Mouse (Mus musculus) ES-E14 (cell line): ENCODE results near the gene Gm17018. TPM values are rescaled to one million over a fixed set of nuclear protein-coding genes. Genes with fewer than 3 reads are reported as not detected.
A peak's percentile ranks its signal among the peaks of the same experiment; 100 is the strongest.

ENCODE experiments used
- DNase-seq: peaks from one replicate; pipeline ENCODE4 v3.0.0-alpha.2; 2013; ENCODE audit warnings: low read depth, low spot score
- H3K27ac ChIP-seq: 2 replicates; pipeline ENCODE4 v1.5.1; 2012; ENCODE audit warnings: low read depth, mild to moderate bottlenecking, low read length, moderate library complexity, mixed read lengths; ENCODE audit not compliant: poor library complexity, insufficient read depth, severe bottlenecking
- H3K36me3 ChIP-seq: 2 replicates; pipeline ENCODE4 v1.6.1; 2012; ENCODE audit warnings: mild to moderate bottlenecking, low read length, moderate library complexity, mixed read lengths; ENCODE audit not compliant: control insufficient read depth, poor library complexity, insufficient read depth, severe bottlenecking
- H3K4me1 ChIP-seq, 2 experiments: fragments of 150-350 bp in 1 of 2; sonication (generic) in 1 of 2; 2 replicates each; pipeline ENCODE4 v1.6.1; 2012; ENCODE audit warnings: low read length in 2 of 2, mild to moderate bottlenecking in 1 of 2, mixed read lengths in 1 of 2; ENCODE audit not compliant: control insufficient read depth in 2 of 2, insufficient read depth in 2 of 2, poor library complexity in 1 of 2
- H3K4me3 ChIP-seq, 2 experiments: fragments of 150-350 bp in 1 of 2; sonication (generic) in 1 of 2; 2 replicates each; pipeline ENCODE4 v1.5.1; 2012; ENCODE audit warnings: low read length in 2 of 2, low read depth in 1 of 2, mild to moderate bottlenecking in 1 of 2, mixed read lengths in 1 of 2; ENCODE audit not compliant: insufficient read depth in 1 of 2, poor library complexity in 1 of 2, severe bottlenecking in 1 of 2
- H3K9ac ChIP-seq: 2 replicates; pipeline ENCODE4 v1.6.1; 2012; ENCODE audit warnings: low read depth, mild to moderate bottlenecking, low read length, mixed read lengths; ENCODE audit not compliant: poor library complexity, insufficient read depth, severe bottlenecking
- H3K9me3 ChIP-seq: fragments of 150-350 bp; sonication (generic); 2 replicates; pipeline ENCODE4 v1.6.1; 2012; ENCODE audit warnings: low read depth, mild to moderate bottlenecking, low read length; ENCODE audit not compliant: control insufficient read depth, insufficient read depth
- CHD2 ChIP-seq: IDR thresholded peaks from 2 replicates; pipeline ENCODE4 v1.6.1; 2014; ENCODE audit warnings: mild to moderate bottlenecking, low read depth, low read length, inconsistent platforms
- HCFC1 ChIP-seq: IDR thresholded peaks from 2 replicates; pipeline ENCODE4 v1.6.1; 2012; ENCODE audit warnings: low read length, inconsistent platforms, borderline replicate concordance; ENCODE audit not compliant: insufficient read depth
- MAFK ChIP-seq: IDR thresholded peaks from 2 replicates; pipeline ENCODE4 v1.6.1; 2014; ENCODE audit warnings: mild to moderate bottlenecking, low read depth, low read length, inconsistent platforms; ENCODE audit not compliant: insufficient read depth
- ZC3H11A ChIP-seq: IDR thresholded peaks from 2 replicates; pipeline ENCODE4 v1.6.1; 2012; ENCODE audit warnings: low read depth, mild to moderate bottlenecking, inconsistent platforms, low read length, borderline replicate concordance
- ZNF384 ChIP-seq: IDR thresholded peaks from 2 replicates; pipeline ENCODE4 v1.6.1; 2012; ENCODE audit warnings: low read depth, low read length, inconsistent platforms
- in situ Hi-C, 2 experiments: fragments of 600-800 bp; cut with MboI; formaldehyde crosslinking; loops; one replicate each; pipeline ENCODE4 v1.15.1; 2025; ENCODE audit warnings: low sequenced_read_pairs in 2 of 2, inconsistent platforms in 1 of 2; ENCODE audit not compliant: unreplicated experiment in 2 of 2
- total RNA-seq: library from RNA; depleted of rRNA; stranded (reverse); fragments of 300-350 nt; gene quantifications from 2 replicates; pipeline ENCODE4 v1.2.3, GENCODE M21; 2012

The Gm17018 gene
- total RNA-seq, 1 experiment, result 15.0 TPM

GRCm38 (mm10) chr19:45578976-45579375 is 18.6 kb downstream of the Gm17018 start:
- TF ChIP-seq ZNF384 (no peak), CHD2 (no peak), MAFK (no peak), HCFC1 (no peak), ZC3H11A (no peak)
- H3K36me3 ChIP-seq, result peaks cover 10% of the 10 kb centered on the region; the same call in 1 of the 2 replicates

GRCm38 (mm10) chr19:45579416-45579815 is 19.0 kb downstream of the Gm17018 start:
- no peak overlapping the region for H3K4me3 ChIP-seq
- peaks cover 10% of the 10 kb centered on the region; the same call in 1 of the 2 replicates for H3K36me3 ChIP-seq
- H3K27ac ChIP-seq, result no peak overlapping the region
- H3K9me3 ChIP-seq, result no peaks in the 10 kb centered on the region
- DNase-seq, result no peak
- TF ChIP-seq ZNF384 (no peak), HCFC1 (no peak), MAFK (no peak), ZC3H11A (no peak), CHD2 (no peak)
- no peak overlapping the region for H3K9ac ChIP-seq
- in situ Hi-C loops, result loop anchor here in 1 of 2 experiments (10.0 kb wide), 1 partner anchor 165 kb away; the partner anchor contains the start of genes Fgf8 and Npm3
- H3K4me1 ChIP-seq, result peaks cover 3 to 20% of the 10 kb centered on the region in 2 experiments; a peak in 2 of 4 replicates

More at GRCm38 (mm10) chr19:45578976-45579375, 18.6 kb downstream of the Gm17018 start:
- Histone ChIP-seq H3K4me3 (no peak overlapping the region), H3K27ac (no peak overlapping the region), H3K4me1 (peaks cover 3 to 20% of the 10 kb centered on the region in 2 experiments; a peak in 2 of 4 replicates), H3K9me3 (no peaks in the 10 kb centered on the region), H3K9ac (no peak overlapping the region)
- no peak for DNase-seq
- in situ Hi-C loops, result loop anchor here in 1 of 2 experiments (10.0 kb wide), 1 partner anchor 166 kb away; the partner anchor contains the start of genes Fgf8 and Npm3

DNA sequence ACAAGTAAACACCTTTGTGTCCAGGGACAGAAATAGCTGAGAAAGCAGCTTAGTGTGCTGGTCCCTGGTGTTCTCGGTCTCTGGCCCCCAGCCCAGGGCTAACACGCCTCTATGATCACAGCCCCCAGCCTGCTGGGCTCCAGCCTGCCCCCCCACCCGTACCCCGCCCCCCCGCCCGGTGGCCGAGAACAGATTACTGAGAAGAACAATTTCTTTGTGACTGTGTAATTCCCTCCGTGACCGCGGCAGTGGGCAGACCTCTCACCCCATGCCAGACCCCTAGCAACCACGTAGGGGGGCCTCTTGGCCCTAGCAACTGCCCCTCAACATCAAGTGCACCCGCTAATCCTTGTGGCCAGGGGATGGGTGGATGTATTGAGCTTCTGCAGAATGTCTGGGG is 19.8 kb downstream of the Gm17018 start:
- TF ChIP-seq HCFC1, result no peak
- no peak for TF ChIP-seq ZNF384
- TF ChIP-seq MAFK, result no peak
- no peak for TF ChIP-seq CHD2
- TF ChIP-seq ZC3H11A, result no peak
- in situ Hi-C loops, result no loop called here
- peaks cover 3 to 16% of the 10 kb centered on the region in 2 experiments; a peak in 2 of 4 replicates for H3K4me1 ChIP-seq
- H3K36me3 ChIP-seq, result peaks cover 10% of the 10 kb centered on the region; the same call in 1 of the 2 replicates
- no peak overlapping the region for H3K9ac ChIP-seq
- no peak overlapping the region for H3K4me3 ChIP-seq
- H3K27ac ChIP-seq, result no peak overlapping the region
- no peak for DNase-seq
- H3K9me3 ChIP-seq, result no peaks in the 10 kb centered on the region

DNA sequence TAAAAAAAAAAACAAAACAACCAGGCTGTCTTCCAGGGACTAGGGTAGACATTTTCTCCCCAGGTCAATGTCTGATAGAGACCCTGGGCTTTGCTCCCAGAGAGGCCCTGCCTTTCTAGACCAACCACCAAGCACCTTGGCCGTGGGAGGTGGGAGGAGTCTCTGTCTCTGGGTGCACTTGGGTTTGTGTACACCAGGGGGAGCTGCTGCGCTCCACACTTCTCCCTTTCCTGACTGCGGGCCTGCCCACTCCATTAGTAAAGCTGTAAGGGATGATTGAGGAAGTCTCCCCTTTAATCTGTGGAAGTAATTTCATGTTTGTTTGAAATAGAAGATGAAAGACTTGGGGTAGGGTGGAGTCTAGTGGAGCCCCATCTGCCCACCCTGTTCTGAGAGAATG is 20.8 kb downstream of the Gm17018 start:
- in situ Hi-C loops, result no loop called here
- no peaks in the 10 kb centered on the region for H3K9me3 ChIP-seq
- peak; percentile 76 for DNase-seq
- TF ChIP-seq HCFC1, result no peak
- no peak for TF ChIP-seq CHD2
- no peak for TF ChIP-seq MAFK
- TF ChIP-seq ZC3H11A, result no peak
- no peak for TF ChIP-seq ZNF384
- no peak overlapping the region for H3K9ac ChIP-seq
- no peak overlapping the region for H3K27ac ChIP-seq
- H3K36me3 ChIP-seq, result peaks cover 10% of the 10 kb centered on the region; the same call in 1 of the 2 replicates
- no peak overlapping the region for H3K4me3 ChIP-seq
- peaks cover 3 to 11% of the 10 kb centered on the region in 2 experiments; a peak in 2 of 4 replicates for H3K4me1 ChIP-seq
